Mouse (Mus musculus) mouse trophoblast stem cell (cell line): Measurements from ENCODE around the gene Phgr1.

Source experiments
- in situ Hi-C, 2 experiments: fragments of 300-500 bp; cut with MseI, MboI; formaldehyde crosslinking; loops; 2 replicates in 1 of 2; 3 replicates in 1 of 2; pipeline ENCODE4 v1.15.1; 2025

Gene Phgr1

DNA sequence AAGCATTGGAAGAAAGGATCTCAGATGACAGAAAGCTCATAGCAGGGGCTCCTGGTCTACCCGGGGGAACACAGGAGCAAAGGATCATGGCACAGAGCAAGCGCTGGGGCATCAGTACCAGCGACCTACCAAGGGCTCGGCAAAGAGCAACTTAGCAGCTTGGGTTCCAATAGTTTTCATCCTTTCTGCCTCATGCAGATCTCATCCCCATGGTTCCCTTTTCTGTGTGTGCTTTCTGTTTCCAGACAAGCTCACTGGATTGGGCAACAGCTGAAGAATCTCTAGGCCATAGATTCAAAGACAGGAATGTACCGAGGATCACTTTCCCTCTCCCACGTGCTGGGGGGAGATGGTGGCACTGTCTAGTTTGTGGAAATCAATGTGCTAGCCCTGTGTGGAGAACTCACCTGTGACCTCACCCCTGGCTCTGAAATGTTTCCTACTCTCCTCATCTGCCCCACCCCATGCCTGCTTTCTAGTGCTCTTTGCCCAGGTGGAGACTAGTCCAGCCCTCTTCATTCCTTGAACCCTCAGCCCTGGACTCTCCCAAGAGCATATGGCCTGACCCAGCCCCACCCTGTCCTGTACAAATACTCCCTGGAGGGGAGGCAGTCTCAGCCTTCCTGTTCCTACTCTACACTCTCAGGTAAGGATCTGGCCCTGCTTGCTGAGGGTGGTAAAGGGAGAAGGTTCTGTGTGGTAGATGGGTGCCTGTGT is at the start of gene Phgr1:
Gene Phgr1, plus strand, starts transcription at position 612 of the 717 bp plus-strand sequence.
- in situ Hi-C loops: no loop called here

DNA sequence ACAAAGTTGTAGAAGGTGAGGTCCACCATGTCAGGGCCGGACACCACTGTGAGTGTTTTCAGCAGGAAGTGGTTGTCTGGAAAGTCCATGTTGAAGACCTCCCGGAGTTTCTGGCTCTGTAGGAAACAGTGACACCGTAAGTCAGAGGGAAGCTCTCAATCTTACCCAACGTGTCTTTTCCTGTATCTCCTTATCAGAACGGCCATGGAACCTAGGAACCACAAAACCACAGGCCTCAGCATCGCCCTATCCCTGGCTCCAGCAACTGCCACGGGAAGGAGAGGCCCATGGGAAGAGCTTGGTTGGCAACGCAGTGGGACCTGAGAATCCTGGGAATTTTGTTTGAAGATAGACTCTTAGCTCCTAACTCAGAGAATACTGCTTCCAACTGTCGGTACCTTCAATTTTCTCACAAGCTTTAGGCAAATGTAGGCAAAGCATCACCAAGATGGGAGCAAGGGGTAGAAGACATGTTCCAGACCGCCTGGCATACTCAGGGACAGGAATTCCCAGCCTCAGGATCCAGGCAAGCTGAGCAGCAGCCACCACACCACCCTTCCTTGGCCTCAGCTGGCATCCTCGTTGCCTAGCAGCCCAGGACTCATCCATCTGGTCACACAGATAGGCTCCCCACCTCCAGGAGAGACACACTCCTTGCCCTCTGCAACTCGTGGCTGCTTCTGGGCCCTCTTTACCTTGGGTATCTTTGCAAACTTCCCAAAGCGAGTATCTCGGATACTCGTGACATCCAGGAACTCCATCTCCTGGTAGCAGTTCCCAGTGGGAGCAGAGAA is 48.7 kb upstream of the Phgr1 start:
- in situ Hi-C loops: no loop called here

DNA sequence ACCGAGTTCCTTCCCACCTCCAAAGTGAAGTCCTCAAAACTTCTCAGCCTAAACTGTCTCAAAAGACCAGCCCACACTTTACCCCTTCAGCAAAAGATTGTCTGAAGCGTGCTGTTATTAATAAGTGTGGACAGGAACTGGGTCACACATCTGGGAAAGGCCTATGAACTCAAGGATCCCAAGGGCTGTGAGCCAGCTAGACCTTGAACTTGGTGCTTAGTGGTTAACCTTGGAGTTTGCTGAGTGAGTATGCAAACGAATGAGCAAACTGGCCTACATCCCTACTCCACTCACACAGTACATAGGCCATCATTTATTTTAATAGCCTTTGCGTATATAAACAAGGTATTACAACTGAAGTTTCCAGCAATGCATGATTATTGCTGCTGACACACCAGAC is 47.1 kb upstream of the Phgr1 start:
- in situ Hi-C loops: no loop called here

DNA sequence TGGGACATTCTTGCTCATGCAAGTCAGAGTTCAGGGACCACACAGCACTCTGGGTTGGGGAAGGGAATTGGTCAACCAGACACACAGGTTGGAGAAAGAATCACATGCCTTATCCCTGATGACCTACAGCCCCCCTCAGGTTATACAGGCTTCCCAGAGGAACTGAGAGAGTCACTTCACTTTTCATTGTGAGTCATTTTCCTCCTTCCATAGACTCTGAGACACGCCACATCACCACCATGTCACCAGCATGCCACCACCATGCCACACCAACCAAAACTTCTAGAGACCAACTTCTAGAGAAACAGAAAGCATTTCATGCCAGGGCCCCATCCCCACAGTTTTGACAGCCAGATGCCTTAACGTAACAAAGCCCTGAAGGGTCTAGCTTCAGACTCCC is 45.7 kb upstream of the Phgr1 start:
- in situ Hi-C loops: no loop called here

- in situ Hi-C loops: no loop called here
These were observed 44.7 kb upstream of the Phgr1 start for GRCm38 (mm10) chr2:118727911-118728310.

DNA sequence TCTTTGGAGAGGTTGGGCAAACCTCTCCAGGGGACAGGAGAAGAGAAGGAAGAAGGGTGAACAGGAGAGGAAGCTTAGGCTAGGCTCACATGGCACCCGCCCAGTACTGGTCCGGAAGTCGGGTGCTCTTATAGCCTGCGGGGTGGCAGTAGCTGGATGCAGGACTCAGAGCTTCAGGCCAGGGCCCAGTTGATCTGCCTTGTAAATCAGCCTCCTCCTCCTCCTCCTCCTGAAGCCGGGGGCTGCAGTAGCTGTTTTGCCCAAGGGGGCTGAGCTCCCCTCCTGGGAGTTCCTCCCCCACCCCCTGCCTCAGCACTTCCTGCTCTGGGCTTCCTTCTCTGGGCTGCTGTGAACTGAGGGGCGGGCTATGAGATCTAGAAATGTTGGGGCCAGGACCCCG is 44.2 kb upstream of the Phgr1 start, which contains the start of gene Plcb2:
Gene Plcb2, minus strand, starts transcription at position 102 of the 400 bp plus-strand sequence.
- in situ Hi-C loops: no loop called here

GRCm38 (mm10) chr2:118729194-118729593 is 43.4 kb upstream of the Phgr1 start:
- in situ Hi-C loops: no loop called here

DNA sequence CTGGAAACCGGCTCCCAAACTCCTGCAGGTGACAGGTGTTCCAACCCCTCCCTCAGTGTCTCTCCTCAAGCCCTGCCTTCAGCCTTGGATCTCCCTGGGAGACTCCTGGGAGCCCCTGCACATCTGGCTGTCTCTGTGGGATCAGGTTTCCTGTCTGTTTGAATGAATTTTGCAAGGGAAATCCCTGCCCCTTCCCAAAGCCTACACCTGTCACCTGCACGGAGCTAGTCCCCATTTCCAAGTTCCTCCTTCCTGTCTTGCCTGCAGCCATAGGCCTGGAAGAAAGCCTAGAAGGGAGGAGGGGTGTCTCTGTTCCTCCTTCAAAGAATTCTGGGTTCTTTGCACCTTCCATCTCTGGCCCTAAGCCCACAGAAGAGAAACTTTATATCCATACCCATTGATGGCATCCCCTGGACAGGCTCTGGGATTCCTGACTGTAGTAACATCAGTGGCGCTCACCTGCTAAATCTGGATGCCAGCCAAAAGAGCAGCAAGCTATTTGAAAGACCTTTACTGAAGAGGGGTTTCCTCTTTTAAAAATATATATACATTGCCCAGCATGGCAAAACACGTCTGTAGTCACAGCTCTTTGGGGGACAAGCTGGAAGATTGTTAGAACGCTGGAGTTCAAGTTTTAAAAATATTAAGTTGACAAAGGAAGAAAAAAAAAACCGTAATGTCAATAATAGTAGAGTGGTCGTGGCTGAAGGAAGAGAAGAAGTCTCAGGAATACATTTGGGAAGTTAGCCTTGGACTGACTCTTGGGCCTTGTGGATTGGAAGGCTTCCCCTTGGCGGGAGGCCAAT is 42.5 kb upstream of the Phgr1 start:
- in situ Hi-C loops: no loop called here

DNA sequence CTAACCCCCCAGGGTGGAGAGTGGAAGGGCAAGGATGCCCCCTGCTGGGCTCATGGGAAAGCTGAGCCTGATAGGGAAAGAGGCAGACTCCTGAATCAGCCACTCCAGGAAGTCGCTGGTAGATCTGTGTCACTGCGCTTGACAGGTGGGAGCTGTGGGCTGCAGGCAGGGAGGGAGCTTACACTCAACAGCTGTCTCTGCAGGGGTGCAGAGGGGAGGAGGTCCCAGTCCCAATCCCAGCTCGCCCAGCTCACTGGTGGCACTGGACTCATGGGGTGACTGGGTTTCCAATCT is 42.0 kb upstream of the Phgr1 start:
- in situ Hi-C loops: no loop called here

- in situ Hi-C loops: no loop called here
These were observed 40.6 kb upstream of the Phgr1 start for GRCm38 (mm10) chr2:118731981-118732380.

DNA sequence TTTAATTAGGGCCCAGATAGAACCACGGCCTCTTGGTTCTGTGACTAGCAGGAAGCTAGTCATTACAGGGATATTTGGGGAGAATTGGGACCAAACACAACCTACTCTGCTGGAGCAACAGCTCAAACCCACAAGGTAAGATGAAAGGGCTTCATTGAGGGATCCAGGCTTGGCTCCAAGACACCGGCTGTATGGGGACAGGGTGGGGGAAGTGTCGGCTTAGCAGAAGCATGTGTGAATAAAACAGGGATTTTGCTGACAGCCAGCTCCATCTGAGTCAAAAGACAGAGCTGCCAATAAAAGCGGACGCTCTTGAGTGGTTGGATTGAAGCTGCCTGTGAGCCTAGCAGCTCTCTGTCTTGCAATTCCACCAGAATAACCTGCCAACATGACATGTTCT is 39.2 kb upstream of the Phgr1 start:
- in situ Hi-C loops: no loop called here

- in situ Hi-C loops: no loop called here
These were observed 32.2 kb upstream of the Phgr1 start for GRCm38 (mm10) chr2:118740341-118740740.

GRCm38 (mm10) chr2:118741183-118741582 is 31.4 kb upstream of the Phgr1 start:
- in situ Hi-C loops: no loop called here

DNA sequence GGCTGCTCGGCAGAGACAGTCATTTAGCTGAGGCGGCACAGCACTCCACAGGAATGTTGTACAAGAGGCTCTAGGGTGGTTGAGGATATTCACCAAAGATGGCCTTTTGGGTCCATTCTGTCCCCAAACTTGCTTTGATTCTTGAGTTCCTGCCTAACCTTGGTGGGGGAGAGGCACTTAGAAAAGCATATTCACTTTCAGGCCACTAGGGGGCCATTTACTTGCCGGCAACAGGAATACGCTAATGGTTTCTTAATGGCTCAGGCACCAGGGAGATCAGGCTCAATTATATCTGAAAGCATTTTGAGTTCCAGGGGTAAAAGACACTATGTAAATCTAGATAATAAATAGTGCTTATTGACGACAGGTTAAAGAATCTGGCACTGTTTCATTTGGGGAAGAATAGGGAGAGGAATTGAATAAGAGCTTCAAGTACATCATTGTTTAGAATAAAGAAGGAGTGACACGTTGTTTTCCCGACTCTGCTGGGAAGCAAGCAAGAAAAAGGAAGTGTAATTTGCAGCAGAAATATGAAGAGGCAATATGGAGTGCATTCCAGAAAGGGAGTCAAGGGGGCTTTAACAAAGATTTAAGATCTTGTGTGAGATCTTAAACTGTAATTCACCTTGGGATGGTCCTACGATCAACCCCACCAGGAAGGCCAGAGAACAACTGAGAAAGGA is 29.2 kb upstream of the Phgr1 start:
- in situ Hi-C loops: no loop called here

GRCm38 (mm10) chr2:118744621-118745020 is 27.9 kb upstream of the Phgr1 start:
- in situ Hi-C loops: no loop called here

GRCm38 (mm10) chr2:118745232-118745884 is 27.2 kb upstream of the Phgr1 start, which contains the start of gene Inafm2:
Gene Inafm2, plus strand, starts transcription at chr2:118745758.
- in situ Hi-C loops: no loop called here

GRCm38 (mm10) chr2:118745915-118746901 is 26.4 kb upstream of the Phgr1 start:
- in situ Hi-C loops: no loop called here

DNA sequence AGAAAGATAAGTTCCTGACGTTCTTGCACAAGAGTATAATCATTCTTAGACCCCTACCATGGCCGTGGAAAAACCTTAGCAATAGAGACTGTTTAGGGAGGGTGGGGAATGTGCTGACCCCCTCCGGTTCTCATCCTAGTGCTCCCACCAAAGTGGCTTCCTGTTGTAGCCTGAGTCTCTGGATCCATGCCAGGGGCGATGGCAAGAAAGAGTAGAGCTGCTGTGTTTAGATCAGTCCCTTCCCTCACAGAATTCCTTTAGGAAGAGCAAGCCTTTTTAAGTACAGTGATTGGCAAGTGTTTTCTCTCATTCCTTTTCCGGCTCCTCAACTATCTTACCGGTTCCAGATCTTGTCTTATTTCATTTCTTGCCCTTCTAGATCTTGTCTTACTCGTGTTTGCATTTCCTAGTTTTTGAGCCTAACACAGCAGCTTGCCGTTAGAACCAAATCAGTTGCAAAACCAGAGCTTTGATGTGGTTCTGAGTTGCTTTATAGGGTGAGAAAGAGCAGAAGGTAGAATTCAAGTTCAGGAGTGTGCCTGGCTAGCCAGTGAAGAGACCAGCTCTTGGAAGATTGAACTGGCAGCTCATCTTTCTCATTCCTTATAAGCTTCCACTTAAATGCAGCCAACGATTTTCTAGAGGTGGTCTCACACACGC is 25.1 kb upstream of the Phgr1 start:
- in situ Hi-C loops: no loop called here

DNA sequence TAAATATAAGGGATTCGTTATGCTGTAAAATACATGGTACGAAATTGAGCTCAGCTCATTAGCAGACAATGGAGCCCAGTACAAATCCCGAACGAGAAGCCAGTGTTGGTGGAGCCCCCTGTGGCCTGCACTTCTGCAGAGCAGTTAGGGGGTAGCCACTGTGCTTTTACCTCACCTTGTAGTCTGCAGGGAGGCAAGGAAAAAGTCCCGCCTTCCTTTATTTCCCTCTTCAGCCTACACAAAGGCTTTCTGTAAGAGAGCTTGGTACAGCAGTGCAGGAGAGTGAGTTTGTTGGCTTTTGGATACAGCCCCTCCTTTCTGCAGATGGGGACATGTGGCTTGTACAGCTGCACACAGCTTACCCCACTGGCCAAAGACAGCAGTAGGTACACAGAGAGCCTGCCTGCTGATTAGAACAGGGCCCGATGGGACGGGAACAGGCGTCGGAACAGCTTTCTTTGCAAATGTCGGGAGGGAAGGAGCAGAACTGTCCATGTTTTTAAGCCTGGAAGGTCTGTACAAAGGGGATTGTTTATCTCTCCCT is 23.2 kb upstream of the Phgr1 start:
- in situ Hi-C loops: no loop called here
